Mouse (Mus musculus): ENCODE measurements around the gene Cbfa2t2.

Cbfa2t2 gene

DNA sequence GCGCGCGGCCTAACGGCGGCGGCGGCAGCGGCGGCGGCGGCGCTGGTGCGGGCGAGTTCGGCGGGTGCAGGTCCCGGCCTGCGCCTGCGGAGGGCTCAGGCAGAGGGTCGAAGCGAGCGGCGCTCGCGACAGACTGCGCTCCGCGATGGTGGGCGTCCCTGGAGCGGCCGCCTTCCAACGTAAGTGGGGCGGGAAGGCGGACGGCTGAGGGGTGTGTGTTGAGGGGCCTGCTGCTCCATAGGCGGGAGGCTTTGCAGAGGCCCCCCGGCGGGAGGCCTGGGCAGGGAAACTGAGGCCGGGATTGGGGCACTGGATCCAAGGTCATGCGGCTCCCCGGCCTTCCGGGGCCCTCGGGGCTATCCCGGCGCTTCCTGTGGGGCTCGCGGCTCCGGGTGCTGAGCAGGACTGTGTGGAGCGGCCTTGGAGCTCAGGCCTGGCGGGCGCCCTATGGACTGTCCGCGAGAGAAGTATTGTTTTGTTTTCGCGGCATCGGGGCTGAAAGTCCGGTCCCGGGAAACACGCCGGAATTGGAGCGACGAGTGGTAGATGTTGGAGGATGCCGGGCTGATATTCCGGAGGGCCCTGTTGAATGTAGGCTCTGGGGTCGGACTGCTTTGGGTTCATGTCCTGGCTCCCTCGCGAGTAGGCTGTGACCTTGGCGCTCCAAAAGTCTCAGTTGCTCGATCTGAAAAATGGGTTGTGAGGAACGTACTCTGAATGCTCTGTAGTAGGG is at the start of gene Cbfa2t2:
TSS of gene Cbfa2t2 (plus strand) at position 24 of the 733 bp plus-strand sequence.
- DNase-seq (ENCODE audit: low spot score in 2 of 2) = no peak

DNA sequence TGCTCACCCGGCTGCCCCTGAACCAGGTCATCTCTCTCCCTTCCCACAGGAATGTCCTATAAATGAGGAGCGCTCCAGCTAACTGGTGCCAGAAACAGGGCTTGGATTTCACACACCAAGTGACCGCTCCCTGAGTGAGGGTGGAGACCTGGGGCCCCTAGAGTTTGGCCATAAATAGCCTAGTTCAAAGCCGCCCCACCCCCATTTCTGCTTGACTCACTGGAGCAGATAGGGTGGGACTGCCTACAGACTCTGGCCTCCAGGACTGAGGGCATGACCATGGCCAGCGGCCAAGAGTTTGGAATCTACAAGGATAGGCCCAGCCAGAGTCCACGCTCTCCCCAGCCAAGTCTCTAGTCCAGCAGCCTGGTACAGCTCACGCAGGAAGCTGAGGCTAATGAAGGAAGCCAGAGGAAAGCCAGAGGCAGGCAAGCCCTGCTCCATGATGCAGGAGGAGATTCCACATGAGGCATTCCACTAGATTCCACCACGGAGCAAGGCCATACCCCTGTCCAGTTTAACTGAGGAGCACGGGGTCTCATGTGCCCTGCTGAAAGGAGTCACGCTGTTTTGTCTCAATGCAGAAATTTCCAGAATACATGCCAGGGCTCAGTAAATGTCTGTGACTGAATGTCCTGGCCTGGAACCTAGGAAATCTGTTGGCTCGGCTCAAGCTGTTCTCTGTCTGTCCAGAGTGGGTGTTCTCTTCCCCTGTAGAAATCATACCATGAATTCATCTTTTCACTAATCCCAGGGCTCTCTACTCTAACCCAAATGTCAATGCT is 45.9 kb upstream of the Cbfa2t2 start:
- DNase-seq (ENCODE audit: low spot score in 2 of 2) = no peak

DNA sequence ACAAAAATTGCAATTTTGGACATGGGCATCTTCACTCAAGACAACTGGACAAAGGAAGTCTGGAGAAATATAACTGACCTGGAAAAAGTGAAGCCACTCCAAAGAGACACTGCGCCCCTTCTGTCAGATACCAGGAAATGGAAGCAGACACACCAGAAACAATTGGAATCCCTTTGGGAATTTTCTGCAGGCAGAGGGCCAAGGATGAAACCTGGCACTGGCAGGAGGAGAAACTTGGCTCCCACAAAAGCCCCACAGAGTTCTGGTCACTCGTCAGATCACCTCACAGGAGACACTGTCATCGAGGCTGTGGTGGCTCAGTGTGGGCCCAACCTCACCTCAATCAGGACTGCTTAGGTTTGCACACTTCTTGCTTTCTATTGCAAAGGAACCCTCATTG is 41.7 kb upstream of the Cbfa2t2 start:
- peak in 1 of 2 experiments; percentile 74 for DNase-seq (ENCODE audit: low spot score in 2 of 2)

DNA sequence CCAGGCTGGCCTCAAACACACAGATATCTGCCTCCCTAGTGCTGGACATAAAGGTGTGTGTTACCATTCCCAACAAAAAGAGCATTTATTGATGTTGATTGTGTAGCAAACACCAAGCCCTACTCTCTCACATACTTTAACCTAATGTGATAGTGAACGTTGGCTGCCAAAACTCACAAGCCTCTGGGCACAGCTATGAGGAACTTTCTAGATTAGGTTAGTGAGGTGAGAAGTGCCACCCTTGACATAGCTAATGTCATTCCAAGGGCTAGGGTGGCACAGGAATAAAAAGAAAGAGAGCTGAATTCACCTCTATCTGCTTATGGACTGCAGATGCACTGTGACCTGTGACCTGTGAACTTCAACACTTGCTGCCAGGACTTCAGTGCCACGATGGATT is 39.8 kb upstream of the Cbfa2t2 start:
- no peak for DNase-seq (ENCODE audit: low spot score in 2 of 2)

DNA sequence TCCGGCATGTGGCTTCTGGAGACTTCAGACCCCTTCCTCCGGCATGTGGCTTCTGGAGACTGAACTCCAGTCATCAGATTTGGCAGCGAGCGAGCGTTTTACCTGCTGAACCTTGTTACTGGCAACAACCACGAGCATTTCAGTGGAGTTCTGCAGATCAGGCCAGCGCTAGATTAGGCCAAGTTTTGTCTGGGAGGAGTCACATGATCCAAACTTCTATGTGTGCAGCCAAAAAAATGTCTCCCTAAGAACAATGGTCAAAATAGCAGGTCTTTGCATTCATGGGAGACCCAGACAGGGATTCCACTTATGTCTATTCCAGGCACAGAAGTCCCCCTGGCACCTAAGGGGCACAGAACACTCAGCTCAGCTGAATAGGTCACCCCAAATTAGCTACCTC is 38.0 kb upstream of the Cbfa2t2 start:
- no peak for DNase-seq (ENCODE audit: low spot score in 2 of 2)

DNA sequence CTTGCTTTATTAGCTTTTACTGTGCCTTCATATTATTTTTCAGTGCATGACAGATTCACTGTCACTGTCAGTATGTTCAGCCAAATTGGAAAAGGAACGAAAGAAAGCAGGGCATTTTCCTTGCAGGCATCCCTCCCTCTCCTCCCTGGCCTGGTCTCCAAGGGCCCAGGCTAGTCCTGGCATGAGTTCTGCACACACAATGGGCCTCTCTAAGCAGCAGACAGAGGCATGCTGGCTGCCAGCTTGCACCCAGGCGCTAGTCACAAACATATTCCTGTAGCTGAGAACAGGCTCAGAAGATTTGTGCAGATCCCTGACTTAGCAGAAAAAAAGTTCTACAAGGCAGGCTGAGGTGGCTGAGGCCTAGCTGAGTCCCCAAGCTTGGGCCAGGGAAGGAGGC is 37.0 kb upstream of the Cbfa2t2 start:
- DNase-seq (ENCODE audit: low spot score in 2 of 2) = peak in 1 of 2 experiments; percentile 16

DNA sequence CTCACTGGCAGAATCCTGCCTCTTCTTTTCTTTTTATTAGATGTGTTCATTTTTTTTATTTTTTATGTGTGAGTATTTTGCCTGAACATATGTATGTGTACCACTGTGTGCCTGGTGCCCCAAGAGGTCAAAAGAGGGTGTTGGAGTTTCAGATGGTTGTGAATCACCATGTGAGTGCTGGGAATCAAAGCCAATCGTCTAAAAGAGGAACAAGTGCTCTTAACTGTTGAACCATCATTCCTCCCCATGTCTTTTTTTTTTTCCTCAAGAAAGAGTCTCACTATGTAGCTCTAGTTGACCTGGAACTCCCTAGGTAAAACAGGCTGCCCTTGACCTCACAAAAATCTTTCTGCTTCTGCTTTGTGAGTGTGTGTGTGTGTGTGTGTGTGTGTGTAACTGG is 34.3 kb upstream of the Cbfa2t2 start:
- no peak for DNase-seq (ENCODE audit: low spot score in 2 of 2)

DNA sequence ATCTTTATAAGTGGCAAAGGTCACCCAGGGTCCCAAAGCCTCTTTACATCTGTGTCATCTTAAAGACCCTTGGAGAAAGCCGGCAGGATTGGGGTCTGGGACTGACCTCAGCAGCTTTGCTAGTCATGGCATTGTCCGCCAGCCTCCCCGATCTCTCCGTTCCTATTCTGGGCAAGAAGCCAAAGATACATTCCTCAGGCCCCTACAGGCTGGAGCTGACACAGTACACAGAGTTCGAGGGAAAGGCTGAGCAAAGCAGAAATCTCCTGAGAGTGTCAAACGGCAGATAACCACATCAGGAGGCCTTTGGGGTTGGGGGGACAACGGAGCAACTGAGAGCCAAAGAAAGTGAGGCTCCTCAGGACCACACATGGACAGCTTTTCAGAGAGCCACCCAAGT is 33.5 kb upstream of the Cbfa2t2 start:
- DNase-seq (ENCODE audit: low spot score in 2 of 2) = peak in 1 of 2 experiments; percentile 32

DNA sequence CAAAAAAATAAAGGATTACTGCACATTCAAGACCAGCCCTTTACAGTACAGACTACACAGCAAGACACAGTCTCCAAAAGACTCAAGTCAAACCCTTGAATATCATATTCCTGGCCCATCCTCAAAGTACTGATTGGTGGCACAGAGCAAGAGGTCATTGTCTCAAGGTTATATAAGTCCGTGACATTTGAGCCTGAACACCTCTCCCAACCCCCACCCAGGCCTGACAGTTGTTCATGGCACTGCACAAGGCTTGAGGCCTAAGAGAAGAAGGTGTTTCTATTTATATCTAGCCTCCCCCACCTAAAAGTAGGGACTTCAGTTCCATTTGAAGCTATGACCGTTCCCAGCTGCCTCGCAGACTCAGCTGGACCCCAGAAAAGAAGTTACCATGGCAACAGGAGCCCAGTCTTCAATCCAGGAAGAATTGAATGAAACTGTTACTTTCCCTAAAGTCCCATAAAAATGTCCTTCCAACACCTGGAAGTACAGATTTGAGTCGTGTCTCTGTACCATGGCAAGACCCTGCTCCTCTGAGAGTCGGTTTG is 30.8 kb upstream of the Cbfa2t2 start:
- no peak for DNase-seq (ENCODE audit: low spot score in 2 of 2)

DNA sequence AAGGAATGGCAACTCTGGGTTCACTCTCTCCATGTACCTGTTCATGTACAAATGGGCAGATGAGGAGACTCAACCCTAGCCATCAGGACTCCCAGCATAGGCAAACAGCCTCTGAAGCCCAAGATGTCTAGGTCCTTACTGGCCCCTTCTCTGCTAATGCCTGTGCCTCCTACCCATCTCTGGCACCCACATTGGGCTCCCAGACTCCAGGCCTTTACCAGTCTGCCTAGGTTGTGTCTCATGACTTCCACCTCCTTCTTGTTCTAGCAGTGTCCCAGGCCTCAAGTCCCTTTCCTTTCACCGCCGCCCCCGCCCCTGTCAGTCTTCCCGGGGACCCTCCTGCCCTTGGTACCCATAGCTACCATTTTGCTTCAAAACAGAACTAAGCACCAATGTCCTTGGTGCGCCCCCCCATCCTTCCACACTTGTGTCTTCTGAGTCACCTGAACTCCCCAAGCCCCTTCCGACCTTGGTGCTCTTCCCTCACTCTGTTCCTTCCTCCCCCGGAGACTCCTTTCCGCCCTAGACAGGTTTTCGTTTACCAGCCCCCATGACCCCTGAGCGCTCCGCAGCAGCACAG is 29.1 kb upstream of the Cbfa2t2 start:
- no peak for DNase-seq (ENCODE audit: low spot score in 2 of 2)

DNA sequence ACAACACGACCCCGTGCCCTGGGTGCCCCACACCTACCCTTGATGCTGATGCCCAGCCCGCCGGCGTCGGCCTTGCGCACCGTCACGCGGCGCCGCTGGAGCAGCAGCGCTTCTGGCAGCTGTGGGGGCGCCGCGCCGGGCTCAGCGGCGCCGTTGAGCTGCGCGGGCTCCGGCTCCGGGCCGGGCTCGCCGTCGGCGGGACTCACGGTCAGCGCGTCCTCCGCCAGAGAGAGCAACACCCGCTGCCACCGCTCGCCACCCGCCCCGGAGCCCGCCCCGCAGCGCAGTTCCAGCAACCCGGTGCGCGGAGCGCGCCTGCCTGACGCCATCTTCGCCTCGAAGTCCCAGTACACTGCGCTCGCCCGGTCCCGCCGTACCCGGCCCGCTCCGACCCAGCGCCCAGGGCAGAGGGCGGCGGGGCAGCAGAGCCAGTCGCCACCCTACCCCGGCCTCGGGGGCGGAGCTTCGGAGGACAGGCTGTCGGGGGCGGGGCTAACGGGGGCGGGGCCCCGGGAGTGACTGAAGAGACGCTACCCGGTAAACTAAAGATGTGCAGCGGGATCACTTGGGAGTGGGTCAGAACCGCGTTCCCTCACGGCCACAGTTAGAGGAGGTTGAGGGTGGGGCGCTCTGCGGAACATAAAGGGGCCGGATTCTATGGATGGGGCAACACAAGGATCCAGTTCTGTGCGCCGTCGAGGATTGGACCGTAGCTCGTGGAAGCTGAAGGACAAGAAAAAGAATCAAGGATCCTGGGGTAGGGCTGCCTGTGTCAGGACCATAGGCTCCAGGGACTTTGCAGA is 28.4 kb upstream of the Cbfa2t2 start, which contains the start of gene Snta1:
TSS of gene Snta1 (minus strand) at position 457 of the 803 bp plus-strand sequence.
- DNase-seq (ENCODE audit: low spot score in 2 of 2) = peak; percentile 66 to 81

DNA sequence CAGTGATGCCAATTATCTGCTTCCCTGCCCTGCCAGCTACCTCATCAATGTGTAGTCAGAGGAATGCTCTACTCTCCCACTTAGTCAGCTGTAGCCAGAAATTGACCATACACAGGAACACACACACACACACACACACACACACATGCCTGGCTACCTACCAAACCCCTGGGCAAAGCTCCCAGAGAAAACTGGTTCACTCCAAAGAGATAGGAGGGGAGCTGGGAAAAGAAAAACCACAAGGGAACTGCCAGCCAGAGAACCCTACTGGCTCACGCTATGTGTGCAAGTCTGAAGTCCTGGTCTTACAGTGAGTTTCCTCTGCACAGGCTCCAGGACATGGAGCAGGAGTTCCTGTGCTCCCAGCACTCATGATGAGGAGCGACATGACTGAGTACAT is 25.9 kb upstream of the Cbfa2t2 start:
- DNase-seq (ENCODE audit: low spot score in 2 of 2) = peak in 1 of 2 experiments; percentile 46

DNA sequence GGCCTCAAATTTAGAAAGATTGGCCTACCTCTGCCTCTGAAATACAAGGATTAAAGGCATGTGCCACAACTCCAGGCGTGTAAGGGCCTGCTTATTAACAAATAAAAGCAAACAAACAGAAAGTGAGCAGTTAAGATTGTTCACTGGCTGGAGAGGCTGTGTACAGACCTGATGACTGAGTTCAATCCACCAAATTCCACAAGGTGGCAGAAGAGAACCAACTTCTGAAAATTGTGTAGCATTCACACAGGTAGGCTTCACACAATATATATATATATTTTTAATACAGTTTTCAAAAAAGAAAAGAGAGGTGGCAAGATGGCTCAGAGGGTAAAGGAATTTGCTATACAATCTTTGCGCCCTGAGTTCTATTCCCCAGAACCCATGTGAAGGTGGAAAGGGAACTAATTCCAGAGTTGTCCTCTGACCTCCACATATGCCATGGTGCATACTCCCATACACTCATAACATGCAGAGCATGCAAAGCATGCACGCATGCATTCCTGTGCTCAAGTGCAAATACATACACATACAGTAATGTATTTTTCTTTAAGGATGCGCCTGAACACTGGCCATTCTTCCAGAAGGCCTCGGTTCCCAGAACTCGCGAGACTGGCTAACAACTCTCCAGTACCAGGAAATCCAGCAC is 24.1 kb upstream of the Cbfa2t2 start:
- peak in 1 of 2 experiments; percentile 46 for DNase-seq (ENCODE audit: low spot score in 2 of 2)

DNA sequence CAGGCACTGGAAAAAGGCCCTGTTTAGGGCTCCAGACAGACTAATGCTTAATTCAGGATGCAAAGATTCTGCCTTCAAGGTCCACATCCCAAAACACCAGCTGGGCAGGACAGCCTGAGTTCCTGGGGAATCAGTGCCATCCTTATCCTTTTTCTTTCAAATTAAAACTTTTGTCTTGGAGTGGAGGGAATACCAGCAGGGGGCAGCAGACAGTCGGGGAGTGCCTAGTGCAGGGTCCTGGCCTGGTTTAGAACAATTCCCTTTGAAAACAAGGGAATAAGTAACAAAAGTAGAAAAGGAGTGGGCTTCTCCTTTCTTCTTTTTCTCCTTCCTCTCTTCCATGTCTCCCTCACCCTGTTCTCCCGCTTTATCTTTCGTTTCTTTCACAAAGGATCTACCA is 19.2 kb upstream of the Cbfa2t2 start:
- peak; percentile 60 to 85 for DNase-seq (ENCODE audit: low spot score in 2 of 2)

DNA sequence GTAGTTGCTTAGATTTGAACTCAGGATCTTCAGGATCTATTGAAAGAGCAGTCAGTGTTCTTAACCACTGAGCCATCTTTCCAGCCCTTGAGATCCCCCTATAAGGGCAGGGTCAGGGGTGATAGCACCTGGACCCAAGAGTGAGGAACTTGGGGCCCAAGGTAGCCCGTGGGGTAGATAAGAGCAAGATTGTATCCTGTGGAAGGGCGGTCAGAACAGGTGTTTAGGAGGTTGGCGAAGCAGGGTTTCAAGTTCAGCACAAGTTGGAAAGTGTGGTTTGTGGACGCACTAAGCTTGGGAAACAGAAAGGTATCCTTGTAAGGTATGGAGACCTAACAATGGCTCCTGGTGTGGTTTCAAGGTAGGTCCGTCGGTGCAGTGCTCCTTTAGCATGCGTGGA is 18.3 kb upstream of the Cbfa2t2 start:
- no peak for DNase-seq (ENCODE audit: low spot score in 2 of 2)

DNA sequence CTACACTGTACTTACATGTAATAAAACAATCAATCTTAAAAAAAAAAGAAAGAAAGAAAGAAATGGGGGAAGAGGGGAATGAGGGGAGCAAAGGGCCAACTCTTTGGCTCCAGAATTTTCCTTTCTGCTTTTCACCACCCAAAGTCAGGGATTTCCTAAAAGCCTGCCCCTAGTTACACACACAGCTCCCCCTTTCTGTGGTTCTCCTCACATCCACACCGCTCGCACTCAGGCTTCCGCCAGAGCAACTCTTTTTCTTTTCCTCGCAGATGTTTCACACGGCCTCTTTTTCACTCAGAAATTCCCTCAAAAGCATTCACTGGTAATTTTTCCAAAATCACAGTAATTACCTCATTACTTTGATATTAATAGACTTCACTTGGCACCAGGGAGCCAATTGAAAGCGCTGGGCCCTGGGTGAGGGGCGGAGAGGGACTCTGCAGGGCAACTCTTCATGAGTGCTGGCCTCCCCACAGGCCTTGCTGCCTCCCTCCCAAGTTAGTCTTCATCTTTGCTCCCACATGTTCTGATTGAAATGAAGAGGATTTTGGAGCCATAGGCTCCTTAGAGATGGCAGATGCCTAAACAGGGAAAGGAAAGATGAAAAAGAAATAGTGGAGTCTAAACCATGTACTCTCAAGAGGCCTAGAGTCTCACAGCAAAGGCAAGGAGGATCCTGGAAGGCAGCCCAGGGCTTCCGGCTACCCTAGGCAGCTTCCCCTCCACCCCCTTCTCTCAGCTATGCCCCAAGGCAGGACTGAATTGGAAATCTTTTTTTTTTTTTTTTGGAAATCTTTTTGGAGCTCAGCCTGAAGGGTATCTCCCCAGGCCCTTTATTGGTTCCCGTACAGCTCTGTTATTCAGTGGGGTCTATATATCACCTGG is 16.4 kb upstream of the Cbfa2t2 start:
- DNase-seq (ENCODE audit: low spot score in 2 of 2) = no peak

DNA sequence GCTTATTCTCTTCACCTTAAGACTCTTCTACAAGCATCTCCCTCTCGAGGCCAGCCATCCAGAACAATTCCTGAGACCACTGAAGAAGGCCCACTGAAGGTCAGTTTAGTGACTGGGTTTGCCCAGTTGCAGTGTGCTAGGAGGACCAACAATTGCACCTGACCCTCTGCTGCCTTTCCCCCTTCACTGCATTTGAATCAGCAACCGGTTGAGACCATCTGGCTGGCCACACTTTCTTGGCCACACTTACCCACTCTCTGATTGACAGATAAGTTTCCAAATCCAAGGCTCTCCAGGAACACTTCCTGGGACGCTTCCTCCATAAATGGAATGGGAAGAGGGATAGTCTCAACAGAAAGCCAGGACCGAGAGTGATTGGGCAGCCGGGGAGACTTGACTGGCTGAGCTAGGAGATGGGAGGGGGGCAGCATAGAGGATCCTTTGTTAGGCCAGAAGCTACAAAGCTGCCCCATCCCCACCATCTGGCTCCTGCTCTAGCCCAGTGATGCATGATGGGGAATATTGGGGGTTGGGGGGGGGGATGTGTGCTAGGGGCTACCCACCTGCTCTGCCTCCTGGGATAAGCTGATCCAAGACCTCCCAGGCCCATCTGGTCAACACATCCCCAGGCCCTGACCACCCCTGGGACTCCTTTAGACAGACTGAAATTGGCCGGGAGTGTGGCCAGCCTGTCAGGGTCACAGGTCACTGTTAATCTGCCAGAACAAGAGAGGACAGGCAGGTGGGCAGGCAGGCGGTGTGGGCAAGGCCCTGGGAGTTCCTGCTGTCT is 15.1 kb upstream of the Cbfa2t2 start:
- peak; percentile 41 to 77 for DNase-seq (ENCODE audit: low spot score in 2 of 2)

DNA sequence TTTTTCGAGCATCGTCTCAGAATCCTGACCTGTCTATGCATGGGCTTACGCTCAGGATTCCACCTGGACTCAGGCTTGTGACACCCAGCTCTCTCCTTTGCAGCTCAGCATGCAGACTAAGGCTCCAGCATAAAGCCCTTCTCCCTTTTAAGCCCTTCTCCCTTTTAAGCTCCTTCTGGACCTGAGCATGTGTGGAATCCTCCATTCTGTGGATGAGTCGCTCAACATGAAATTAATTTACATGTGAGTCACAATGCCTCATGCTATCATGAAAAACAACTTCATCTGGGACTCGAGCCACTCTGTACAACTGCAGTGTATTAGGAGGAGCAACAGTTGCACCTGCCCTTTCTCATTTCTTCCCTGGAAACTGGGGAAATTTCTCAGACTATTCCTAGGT is 14.1 kb upstream of the Cbfa2t2 start:
- no peak for DNase-seq (ENCODE audit: low spot score in 2 of 2)

DNA sequence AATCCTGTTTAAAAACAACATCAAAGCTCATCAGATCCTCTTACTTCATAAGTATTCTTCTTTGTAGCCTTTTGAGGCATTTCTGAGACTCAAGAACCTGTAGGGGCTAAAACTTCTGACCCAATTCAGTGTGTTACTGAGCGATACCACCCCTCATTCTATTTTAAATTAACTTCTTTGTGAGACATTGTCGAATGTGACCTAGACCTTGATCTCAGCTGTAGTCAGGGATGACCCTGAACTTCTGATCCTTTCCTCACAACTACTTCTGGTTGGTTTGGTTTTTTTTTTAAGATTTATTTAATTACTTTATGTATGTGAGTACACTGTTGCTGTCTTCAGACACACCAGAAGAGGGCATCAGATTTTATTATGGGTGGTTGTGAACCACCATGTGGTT is 12.7 kb upstream of the Cbfa2t2 start:
- DNase-seq (ENCODE audit: low spot score in 2 of 2) = no peak
